Mouse (Mus musculus) MEL (cell line): ENCODE measurements around the gene Rln3. TPM values are rescaled to one million over a fixed set of nuclear protein-coding genes. Genes with fewer than 3 reads are reported as not detected.

ENCODE experiments used
- DNase-seq: peaks from one replicate; pipeline ENCODE4 v3.0.0; 2011; ENCODE audit warnings: low read depth, low spot score
- H3K27ac ChIP-seq: 2 replicates; pipeline ENCODE4 v1.5.1; 2012; ENCODE audit warnings: low read depth, mild to moderate bottlenecking, control low read depth, low read length, moderate library complexity; ENCODE audit not compliant: control insufficient read depth
- H3K27me3 ChIP-seq, 2 experiments: fragments of 150-350 bp in 1 of 2; sonication (generic) in 1 of 2; 2 replicates each; pipeline ENCODE4 v1.6.1; 2012; ENCODE audit warnings: low read length in 2 of 2, mild to moderate bottlenecking in 2 of 2, improper control_type of control experiment in 1 of 2, moderate library complexity in 1 of 2; ENCODE audit not compliant: insufficient read depth in 2 of 2, control insufficient read depth in 1 of 2
- H3K36me3 ChIP-seq, 2 experiments: 2 replicates each; pipeline ENCODE4 v1.6.1; 2012 to 2014; ENCODE audit warnings: low read length in 2 of 2, improper control_type of control experiment in 1 of 2, inconsistent platforms in 1 of 2, mild to moderate bottlenecking in 1 of 2; ENCODE audit not compliant: insufficient read depth in 2 of 2, control insufficient read depth in 1 of 2
- H3K4me1 ChIP-seq, 2 experiments: fragments of 150-350 bp in 1 of 2; sonication (generic) in 1 of 2; 2 replicates each; pipeline ENCODE4 v1.6.1; 2012; ENCODE audit warnings: low read length in 2 of 2, improper control_type of control experiment in 1 of 2, mild to moderate bottlenecking in 1 of 2; ENCODE audit not compliant: insufficient read depth in 2 of 2, control insufficient read depth in 1 of 2
- H3K4me3 ChIP-seq, 2 experiments: fragments of 150-350 bp in 1 of 2; sonication (generic) in 1 of 2; 2 replicates each; pipeline ENCODE4 v1.5.1; 2012; ENCODE audit warnings: low read depth in 2 of 2, low read length in 2 of 2, mild to moderate bottlenecking in 2 of 2, moderate library complexity in 2 of 2, control low read depth in 1 of 2, improper control_type of control experiment in 1 of 2; ENCODE audit not compliant: control insufficient read depth in 1 of 2, insufficient read depth in 1 of 2
- H3K79me2 ChIP-seq: 2 replicates; pipeline ENCODE4 v1.6.1; 2012; ENCODE audit warnings: mild to moderate bottlenecking, low read length, moderate library complexity; ENCODE audit not compliant: control insufficient read depth, poor library complexity, insufficient read depth
- H3K9ac ChIP-seq: 2 replicates; pipeline ENCODE4 v1.6.1; 2012; ENCODE audit warnings: low read depth, mild to moderate bottlenecking, control low read depth, low read length, moderate library complexity; ENCODE audit not compliant: control insufficient read depth, poor library complexity, severe bottlenecking
- H3K9me3 ChIP-seq: fragments of 150-350 bp; sonication (generic); replicated peaks from 2 replicates; pipeline ENCODE4 v1.6.1; 2012; ENCODE audit warnings: mild to moderate bottlenecking, low read length, improper control_type of control experiment, moderate library complexity; ENCODE audit not compliant: insufficient read depth
- BHLHE40 ChIP-seq: IDR thresholded peaks from 2 replicates; pipeline ENCODE4 v1.6.1; 2012; ENCODE audit warnings: low read depth, mild to moderate bottlenecking, inconsistent platforms, low read length, improper control_type of control experiment, borderline replicate concordance
- CHD2 ChIP-seq: IDR thresholded peaks from 2 replicates; pipeline ENCODE4 v1.6.1; 2011; ENCODE audit warnings: low read length, improper control_type of control experiment
- CTCF ChIP-seq, 3 experiments: IDR thresholded peaks in 2 of 3; conservative IDR thresholded peaks in 1 of 3; 2 replicates each; pipeline ENCODE4 v1.5.1; 2011 to 2012; ENCODE audit warnings: low read length in 3 of 3, low read depth in 2 of 3, mild to moderate bottlenecking in 2 of 3, improper control_type of control experiment in 1 of 3, inconsistent platforms in 1 of 3, mixed read lengths in 1 of 3, moderate library complexity in 1 of 3; ENCODE audit not compliant: control insufficient read depth in 1 of 3, insufficient read depth in 1 of 3, poor library complexity in 1 of 3, severe bottlenecking in 1 of 3
- MAX ChIP-seq: IDR thresholded peaks from 2 replicates; pipeline ENCODE4 v1.6.1; 2011; ENCODE audit warnings: low read length, improper control_type of control experiment
- MXI1 ChIP-seq: IDR thresholded peaks from 2 replicates; pipeline ENCODE4 v1.6.1; 2011; ENCODE audit warnings: mild to moderate bottlenecking, low read depth, low read length, improper control_type of control experiment
- MYB ChIP-seq: IDR thresholded peaks from 2 replicates; pipeline ENCODE4 v1.6.1; 2011; ENCODE audit warnings: mild to moderate bottlenecking, low read depth, low read length, improper control_type of control experiment
- NRF1 ChIP-seq: IDR thresholded peaks from 2 replicates; pipeline ENCODE4 v1.6.1; 2014; ENCODE audit warnings: low read depth, mild to moderate bottlenecking, inconsistent platforms, low read length, improper control_type of control experiment, moderate library complexity; ENCODE audit not compliant: poor library complexity, insufficient read depth, severe bottlenecking
- POLR2A ChIP-seq, 2 experiments: IDR thresholded peaks; 2 replicates each; pipeline ENCODE4 v1.6.1; 2011 to 2012; ENCODE audit warnings: low read length in 2 of 2, mild to moderate bottlenecking in 2 of 2, control low read depth in 1 of 2, improper control_type of control experiment in 1 of 2, low read depth in 1 of 2, moderate library complexity in 1 of 2; ENCODE audit not compliant: control insufficient read depth in 1 of 2, insufficient read depth in 1 of 2, poor library complexity in 1 of 2
- POLR2AphosphoS2 ChIP-seq: IDR thresholded peaks from 2 replicates; pipeline ENCODE4 v1.6.1; 2011; ENCODE audit warnings: low read length, improper control_type of control experiment
- RAD21 ChIP-seq: IDR thresholded peaks from 2 replicates; pipeline ENCODE4 v1.6.1; 2011; ENCODE audit warnings: mild to moderate bottlenecking, low read depth, low read length, improper control_type of control experiment
- SMC3 ChIP-seq: IDR thresholded peaks from 2 replicates; pipeline ENCODE4 v1.6.1; 2011; ENCODE audit warnings: low read depth, low read length, improper control_type of control experiment
- TAL1 ChIP-seq: IDR thresholded peaks from 2 replicates; pipeline ENCODE4 v1.6.1; 2012; ENCODE audit warnings: mild to moderate bottlenecking, inconsistent platforms, low read length, moderate library complexity, mixed read lengths
- TBP ChIP-seq: IDR thresholded peaks from 2 replicates; pipeline ENCODE4 v1.8.0; 2011; ENCODE audit warnings: low read depth, low read length, improper control_type of control experiment
- USF1 ChIP-seq: IDR thresholded peaks from 2 replicates; pipeline ENCODE4 v1.6.1; 2014; ENCODE audit warnings: low read depth, mild to moderate bottlenecking, inconsistent platforms, low read length, improper control_type of control experiment, moderate library complexity
- ZC3H11A ChIP-seq: IDR thresholded peaks from 2 replicates; pipeline ENCODE4 v1.6.1; 2012; ENCODE audit warnings: low read depth, mild to moderate bottlenecking, inconsistent platforms, low read length, improper control_type of control experiment
- ZKSCAN1 ChIP-seq: IDR thresholded peaks from 2 replicates; pipeline ENCODE4 v1.6.1; 2012; ENCODE audit warnings: low read depth, mild to moderate bottlenecking, inconsistent platforms, low read length, improper control_type of control experiment, moderate library complexity
- polyA plus RNA-seq, 2 experiments: library from polyadenylated mRNA; stranded (reverse) in 1 of 2; unstranded in 1 of 2; fragments of >175 nt in 1 of 2; fragments of >200 nt in 1 of 2; gene quantifications; 2 replicates each; pipeline versions ENCODE4 v1.2.1 to v1.2.4; 2012; ENCODE audit warnings: low replicate concordance in 2 of 2, low read depth in 1 of 2; ENCODE audit not compliant: insufficient read length in 2 of 2, insufficient read depth in 1 of 2, missing spikeins in 1 of 2
- total RNA-seq: library from RNA; depleted of rRNA; stranded (reverse); fragments of 300-350 nt; gene quantifications from 2 replicates; pipeline ENCODE4 v1.2.3, GENCODE M21; 2012

Rln3 gene
- total and polyA plus RNA-seq, 3 experiments = not detected

- TF ChIP-seq MAX = no peak
Observed at GRCm38 (mm10) chr8:84052746-84053145, 7.9 kb upstream of the Rln3 start (continued).

DNA sequence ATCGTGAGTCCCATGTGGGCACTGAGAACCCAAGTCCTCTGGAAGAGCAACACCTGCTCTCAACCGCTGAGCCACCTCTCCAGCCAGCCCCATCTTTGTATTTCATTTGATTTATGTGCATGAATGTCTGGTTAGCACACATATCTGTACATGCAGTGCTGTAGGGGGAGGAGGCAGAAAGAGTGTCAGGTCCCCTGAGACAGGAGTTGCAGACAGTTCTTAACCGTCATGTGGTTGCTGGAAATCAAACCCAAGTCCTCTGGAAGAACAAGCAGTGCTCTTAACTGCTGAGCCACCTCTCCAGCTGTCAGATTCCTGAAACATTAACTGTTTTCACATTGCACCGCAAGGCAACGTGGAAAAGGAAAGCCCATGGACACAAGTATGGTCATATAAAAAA is 3.4 kb upstream of the Rln3 start:
- no peak for DNase-seq
- no peaks in the 10 kb centered on the region for H3K27me3 ChIP-seq
- TF ChIP-seq BHLHE40 = no peak
- TF ChIP-seq MYB = no peak
- no peak for TF ChIP-seq POLR2AphosphoS2
- TF ChIP-seq ZC3H11A = no peak
- no peak for TF ChIP-seq POLR2A (IDR thresholded peaks at IDR 0.05; ENCODE audit: control insufficient read depth in 1 of 2, insufficient read depth in 1 of 2, low read depth in 1 of 2, low read length in 2 of 2, poor library complexity in 1 of 2)
- no peak for TF ChIP-seq ZKSCAN1
- TF ChIP-seq SMC3 = no peak
- no peak for TF ChIP-seq MXI1
- no peak for TF ChIP-seq USF1
- TF ChIP-seq NRF1 = no peak
- TF ChIP-seq RAD21 = no peak
- TF ChIP-seq CHD2 = no peak
- no peak for TF ChIP-seq TBP
- no peak for TF ChIP-seq TAL1

GRCm38 (mm10) chr8:84046505-84046904 is 1.7 kb upstream of the Rln3 start:
- Histone ChIP-seq H3K9me3 (no peaks in the 10 kb centered on the region), H3K27me3 (no peaks in the 10 kb centered on the region), H3K4me3 (no peak overlapping the region), H3K27ac (no peak overlapping the region), H3K4me1 (peaks cover 0 to 11% of the 10 kb centered on the region in 2 experiments; a peak in 3 of 4 replicates), H3K9ac (no peak overlapping the region), H3K79me2 (peaks cover 9% of the 10 kb centered on the region), H3K36me3 (no peaks in the 10 kb centered on the region; a peak in 1 of 4 replicates)
- TF ChIP-seq CTCF (IDR thresholded peaks at IDR 0.05 in 2 of 3, conservative IDR thresholded peaks at IDR 0.05 in 1 of 3; ENCODE audit: control insufficient read depth in 1 of 3, insufficient read depth in 1 of 3, low read depth in 2 of 3, low read length in 3 of 3, poor library complexity in 1 of 3, severe bottlenecking in 1 of 3) (peak; percentile 16 to 28 (median 23); a peak in 3 of 6 replicates), MYB (no peak)
- peak; percentile 37 for DNase-seq

More for the DNA sequence above, 3.4 kb upstream of the Rln3 start:
- Histone ChIP-seq H3K9ac (no peak overlapping the region), H3K79me2 (no peaks in the 10 kb centered on the region; the same call in 1 of the 2 replicates), H3K27ac (no peak overlapping the region), H3K4me3 (no peak overlapping the region), H3K4me1 (peaks cover 4 to 9% of the 10 kb centered on the region in 2 experiments), H3K9me3 (no peaks in the 10 kb centered on the region), H3K36me3 (peaks cover 0 to 2% of the 10 kb centered on the region in 2 experiments; a peak in 1 of 4 replicates)
